Mouse (Mus musculus): ENCODE measurements around the gene Ndufa12.

GRCm38 (mm10) chr10:94211725-94212124 is 13.2 kb downstream of the Ndufa12 start:
- TF ChIP-seq TAL1 (IDR thresholded peaks at IDR 0.05; ENCODE audit: low read length) (no peak), GATA1 (IDR thresholded peaks at IDR 0.05; ENCODE audit: low read length) (no peak)
